Mouse (Mus musculus) neural tube, embryonic 14.5 days (tissue): ENCODE measurements around the gene Thnsl1. TPM values are rescaled to one million over a fixed set of nuclear protein-coding genes. Genes with fewer than 3 reads are reported as not detected.
"Not testable (repeated sequence)": the region's sequence is repeated elsewhere in the genome, so short reads cannot be mapped to it uniquely, and the experiment has no call there.

Source experiments
- ATAC-seq: fragments of 200-750 bp; cut with Nextera tagmentation; 2 replicates; pipeline ENCODE4 v1.8.0; 2017; ENCODE audit warnings: low read depth, mild to moderate bottlenecking, moderate TSS enrichment, moderate library complexity
- H3K27ac ChIP-seq: fragments of 300-500 bp; sonication (generic); 2 replicates; pipeline ENCODE4 v1.5.1; 2014; ENCODE audit warnings: low read depth, mild to moderate bottlenecking, control low read depth, low read length, moderate library complexity, mixed read lengths
- H3K27me3 ChIP-seq: fragments of 300-500 bp; sonication (generic); 2 replicates; pipeline ENCODE4 v1.6.1; 2014; ENCODE audit warnings: low read length; ENCODE audit not compliant: control insufficient read depth, insufficient read depth
- H3K36me3 ChIP-seq: fragments of 300-500 bp; sonication (generic); 2 replicates; pipeline ENCODE4 v1.6.1; 2014; ENCODE audit warnings: low read length, mixed read lengths; ENCODE audit not compliant: control insufficient read depth, insufficient read depth
- H3K4me1 ChIP-seq: fragments of 300-500 bp; sonication (generic); 2 replicates; pipeline ENCODE4 v1.6.1; 2014; ENCODE audit warnings: low read length; ENCODE audit not compliant: control insufficient read depth, insufficient read depth
- H3K4me2 ChIP-seq: fragments of 300-500 bp; sonication (generic); 2 replicates; pipeline ENCODE4 v1.6.1; 2014; ENCODE audit warnings: mild to moderate bottlenecking, low read depth, low read length, control low read depth
- H3K4me3 ChIP-seq: fragments of 300-500 bp; sonication (generic); 2 replicates; pipeline ENCODE4 v1.5.1; 2014; ENCODE audit warnings: low read depth, low read length, control low read depth, mixed read lengths
- H3K9ac ChIP-seq: fragments of 300-500 bp; sonication (generic); replicated peaks from 2 replicates; pipeline ENCODE4 v1.6.1; 2014; ENCODE audit warnings: low read depth, mild to moderate bottlenecking, control low read depth, low read length, mixed read lengths
- H3K9me3 ChIP-seq: fragments of 300-500 bp; sonication (generic); 2 replicates; pipeline ENCODE4 v1.6.1; 2016; ENCODE audit warnings: low read length; ENCODE audit not compliant: control insufficient read depth
- WGBS: fragments of 180-500 bp; shearing (Covaris S2); extraction: QIAGEN DNeasy Blood & Tissue Kit; methylation state at CpG from one replicate; pipeline ENCODE4 v1.1.7; 2014; 5-methylcytosine and 5-hydroxymethylcytosine counted together
- polyA plus RNA-seq: library from polyadenylated mRNA; unstranded; fragments of >200 nt; fragmentation: Nextera tagmentation; extraction: Ambion mirVana; gene quantifications from 2 replicates; pipeline ENCODE4 v1.2.1, GENCODE M21; 2014

The Thnsl1 gene
- polyA plus RNA-seq, 1 experiment from 2014 or later = 24.8 TPM

- H3K27me3 ChIP-seq = no peaks in the 10 kb centered on the region
- H3K4me3 ChIP-seq = no peak overlapping the region
- no peaks in the 10 kb centered on the region for H3K9me3 ChIP-seq
- 74% methylated on average over 2 of the region's 2 CpGs for WGBS
- ATAC-seq = no peak
- no peaks in the 10 kb centered on the region for H3K36me3 ChIP-seq
- H3K9ac ChIP-seq = no peak overlapping the region
- no peak overlapping the region for H3K27ac ChIP-seq
- no peak overlapping the region for H3K4me2 ChIP-seq
- H3K4me1 ChIP-seq = no peaks in the 10 kb centered on the region
Measured at GRCm38 (mm10) chr2:21230276-21230675, 24.8 kb downstream of the Thnsl1 start.

- no peak overlapping the region for H3K4me2 ChIP-seq
- H3K4me1 ChIP-seq = no peaks in the 10 kb centered on the region
- no peak for ATAC-seq
- H3K9me3 ChIP-seq = no peaks in the 10 kb centered on the region
- H3K36me3 ChIP-seq = no peaks in the 10 kb centered on the region
- no peak overlapping the region for H3K9ac ChIP-seq
- no peak overlapping the region for H3K4me3 ChIP-seq
- no peak overlapping the region for H3K27ac ChIP-seq
- WGBS = 84% methylated on average over 3 of the region's 3 CpGs
- H3K27me3 ChIP-seq = no peaks in the 10 kb centered on the region
Measured at GRCm38 (mm10) chr2:21231147-21231546, 25.6 kb downstream of the Thnsl1 start.

DNA sequence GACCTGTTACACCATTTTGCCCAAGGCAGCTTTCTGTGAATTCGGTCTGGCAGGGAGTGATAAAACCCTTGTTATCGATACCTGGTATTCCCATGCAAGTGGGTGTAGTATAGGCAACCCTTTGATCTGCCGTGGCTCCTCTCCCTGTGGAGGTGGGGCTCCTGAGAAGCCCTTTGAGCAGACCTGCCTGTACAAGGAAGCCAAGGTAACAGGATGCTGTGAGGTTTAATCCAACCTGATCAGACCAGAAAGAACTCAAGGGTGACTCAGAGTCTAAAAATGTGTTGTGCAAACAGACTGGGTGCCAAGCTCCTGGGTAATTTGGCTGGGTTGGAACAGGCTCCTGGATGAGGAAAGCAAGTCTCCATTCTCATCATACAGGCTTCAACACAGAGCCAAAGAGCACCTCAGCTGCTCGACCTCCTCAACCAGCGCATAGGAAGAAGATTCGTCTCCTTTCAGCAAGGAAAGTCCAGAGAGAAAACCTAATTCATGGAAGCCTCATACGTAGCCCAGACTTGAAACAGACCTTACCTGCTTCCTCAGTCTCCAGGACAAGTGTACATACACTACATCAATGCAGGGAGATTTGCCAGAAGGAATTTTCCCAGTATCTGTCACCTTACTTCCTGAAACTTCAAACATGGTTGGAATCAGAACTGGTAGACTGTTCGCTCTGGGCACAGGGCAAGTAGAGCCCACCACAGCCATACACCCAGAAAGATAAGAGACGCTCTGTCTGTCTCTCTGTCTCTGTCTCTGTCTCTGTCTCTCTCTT is 29.5 kb downstream of the Thnsl1 start:
- no peak for ATAC-seq
- Histone ChIP-seq H3K36me3 (no peaks in the 10 kb centered on the region), H3K9me3 (no peaks in the 10 kb centered on the region), H3K4me2 (no peak overlapping the region), H3K4me1 (no peaks in the 10 kb centered on the region), H3K27ac (no peak overlapping the region), H3K4me3 (no peak overlapping the region), H3K9ac (no peak overlapping the region), H3K27me3 (no peaks in the 10 kb centered on the region)
- 85% methylated on average over 9 of the region's 9 CpGs for WGBS

- ATAC-seq = no peak
- H3K4me2 ChIP-seq = no peak overlapping the region
- H3K27me3 ChIP-seq = no peaks in the 10 kb centered on the region
- no peak overlapping the region for H3K4me3 ChIP-seq
- no peaks in the 10 kb centered on the region for H3K36me3 ChIP-seq
- H3K27ac ChIP-seq = no peak overlapping the region
- no peaks in the 10 kb centered on the region for H3K9me3 ChIP-seq
- no peaks in the 10 kb centered on the region for H3K4me1 ChIP-seq
- no peak overlapping the region for H3K9ac ChIP-seq
- 91% methylated on average over 4 of the region's 4 CpGs for WGBS
Measured at GRCm38 (mm10) chr2:21235844-21236386, 30.4 kb downstream of the Thnsl1 start.

DNA sequence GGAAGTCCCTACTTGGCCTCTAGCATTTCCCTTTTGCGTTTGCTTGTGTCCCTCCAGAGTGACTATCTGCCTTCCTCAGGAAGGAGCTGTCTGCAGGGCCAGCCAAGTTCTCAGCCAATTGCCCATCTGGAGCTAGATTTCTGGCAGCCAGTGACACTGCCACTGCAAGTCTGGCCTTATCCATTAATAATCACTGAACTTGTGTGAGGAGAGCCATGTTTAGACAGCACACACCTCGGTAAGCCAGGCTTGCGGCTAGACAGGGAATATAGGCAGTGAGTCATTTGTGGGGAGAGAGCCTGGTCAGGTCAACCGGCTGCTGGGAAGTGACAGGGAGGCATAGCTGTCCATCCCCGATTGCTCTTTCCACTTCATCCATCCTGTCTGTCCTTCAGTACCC is 31.3 kb downstream of the Thnsl1 start:
- no peak for ATAC-seq
- 86% methylated on average over 5 of the region's 5 CpGs for WGBS

GRCm38 (mm10) chr2:21244104-21244503 is 38.6 kb downstream of the Thnsl1 start:
- not testable (repeated sequence) for H3K27ac ChIP-seq, H3K27me3 ChIP-seq
- WGBS = 82% methylated on average over 4 of the region's 6 CpGs

More for the DNA sequence above, 31.3 kb downstream of the Thnsl1 start:
- H3K4me2 ChIP-seq = no peak overlapping the region
- no peaks in the 10 kb centered on the region for H3K9me3 ChIP-seq
- no peak overlapping the region for H3K9ac ChIP-seq
- no peak overlapping the region for H3K27ac ChIP-seq
- H3K4me3 ChIP-seq = no peak overlapping the region
- H3K27me3 ChIP-seq = no peaks in the 10 kb centered on the region
- no peaks in the 10 kb centered on the region for H3K36me3 ChIP-seq
- no peaks in the 10 kb centered on the region for H3K4me1 ChIP-seq

DNA sequence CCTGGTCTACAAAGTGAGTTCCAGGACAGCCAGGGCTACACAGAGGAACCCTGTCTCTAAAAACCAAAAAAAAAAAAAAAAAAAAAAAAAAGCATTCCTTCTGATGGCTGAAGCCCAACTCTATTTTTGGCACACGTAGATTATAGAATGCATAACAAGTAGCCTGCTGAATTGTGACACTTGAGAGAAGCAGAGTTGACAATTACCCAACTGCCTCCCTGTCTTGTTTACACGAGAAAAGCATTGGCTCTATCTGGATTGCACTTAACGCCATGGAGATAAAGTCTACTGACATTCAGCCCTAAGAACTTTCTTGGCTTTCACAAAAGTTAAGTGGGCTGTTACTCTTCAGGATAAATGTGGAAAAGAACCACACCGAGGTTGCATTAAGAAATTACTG is 39.5 kb downstream of the Thnsl1 start:
- Histone ChIP-seq H3K4me2 (no peak overlapping the region), H3K4me3 (no peak overlapping the region), H3K9me3 (no peaks in the 10 kb centered on the region), H3K27me3 (no peaks in the 10 kb centered on the region), H3K4me1 (no peaks in the 10 kb centered on the region), H3K27ac (no peak overlapping the region), H3K36me3 (no peaks in the 10 kb centered on the region), H3K9ac (no peak overlapping the region)
- no peak for ATAC-seq
- 81% methylated on average over 4 of the region's 4 CpGs for WGBS

More at GRCm38 (mm10) chr2:21244104-21244503, 38.6 kb downstream of the Thnsl1 start:
- not testable (repeated sequence) for H3K36me3 ChIP-seq, H3K9me3 ChIP-seq, H3K4me3 ChIP-seq, H3K9ac ChIP-seq, ATAC-seq, H3K4me1 ChIP-seq, H3K4me2 ChIP-seq

DNA sequence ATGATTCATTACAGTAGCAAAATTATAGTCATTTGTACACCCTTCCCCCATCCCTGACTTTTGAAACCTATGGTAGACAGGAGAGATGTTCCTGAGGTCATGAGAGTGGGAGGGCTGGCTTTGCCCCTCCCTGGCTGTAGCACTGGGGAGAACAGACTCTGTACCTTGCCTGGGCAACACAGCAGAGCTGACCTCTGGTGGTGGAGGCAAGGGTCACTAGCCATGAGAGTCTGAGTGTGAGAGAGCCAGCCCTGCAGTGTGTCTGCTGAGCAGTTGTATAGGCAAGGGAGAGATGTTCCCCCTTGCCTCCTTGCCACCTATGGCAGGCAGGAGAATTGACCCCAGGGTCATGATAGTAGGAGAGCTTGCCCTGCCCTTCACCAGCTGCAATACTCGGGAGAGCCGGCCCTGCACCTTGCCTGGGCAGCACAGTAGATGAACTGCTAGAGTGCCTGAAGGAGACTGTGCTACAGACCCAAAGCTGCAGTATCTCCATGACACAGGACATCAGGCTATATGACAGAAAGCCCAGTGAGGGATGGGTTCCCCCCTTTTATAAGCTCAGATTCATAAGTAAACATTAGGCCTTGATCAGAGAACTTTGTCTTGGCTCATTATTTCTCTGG is 40.1 kb downstream of the Thnsl1 start:
- H3K4me1 ChIP-seq = no peaks in the 10 kb centered on the region
- H3K27me3 ChIP-seq = no peaks in the 10 kb centered on the region
- H3K9ac ChIP-seq = no peak overlapping the region
- no peaks in the 10 kb centered on the region for H3K9me3 ChIP-seq
- no peak for ATAC-seq
- WGBS = 89% methylated on average over 2 of the region's 2 CpGs
- no peak overlapping the region for H3K27ac ChIP-seq
- H3K4me3 ChIP-seq = no peak overlapping the region
- no peak overlapping the region for H3K4me2 ChIP-seq
- no peaks in the 10 kb centered on the region for H3K36me3 ChIP-seq

DNA sequence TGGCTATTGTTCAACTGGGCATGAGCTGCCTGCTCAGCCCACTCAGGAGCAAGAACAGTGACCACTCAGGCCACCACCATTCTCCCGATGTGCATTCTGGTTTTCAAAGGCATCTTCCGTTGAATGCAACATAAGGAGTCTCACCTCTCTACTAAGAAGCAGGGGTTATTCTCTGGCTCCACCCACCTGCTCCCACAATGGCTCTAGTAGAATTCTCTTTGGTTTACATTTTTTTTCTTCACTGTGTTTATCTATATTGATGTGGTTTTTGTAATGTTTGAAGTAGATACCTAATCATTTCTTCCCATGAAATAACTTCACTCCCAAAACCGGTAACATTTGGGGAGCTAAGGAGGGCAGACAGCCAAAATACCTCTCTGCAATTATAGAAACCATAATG is 48.1 kb downstream of the Thnsl1 start:
- Histone ChIP-seq H3K36me3 (no peaks in the 10 kb centered on the region), H3K9ac (no peak overlapping the region), H3K4me3 (no peak overlapping the region), H3K27me3 (no peaks in the 10 kb centered on the region), H3K4me2 (no peak overlapping the region), H3K27ac (no peak overlapping the region), H3K4me1 (no peaks in the 10 kb centered on the region), H3K9me3 (no peaks in the 10 kb centered on the region)
- ATAC-seq = no peak
- 81% methylated on average over 3 of the region's 3 CpGs for WGBS
